Mouse (Mus musculus) ovary, adult 2 months (tissue): ENCODE results near the gene Cd8b1. TPM values are rescaled to one million over a fixed set of nuclear protein-coding genes. Genes with fewer than 3 reads are reported as not detected.

Experiments used
- polyA plus RNA-seq: library from polyadenylated mRNA; depleted of rRNA; stranded (reverse); fragments of >200 nt; gene quantifications from 2 replicates; pipeline ENCODE4 v1.2.3, GENCODE M21; 2012; rRNA removed

Cd8b1 gene
- 0.14 TPM in 1 of 2 replicates, not detected in the other for polyA plus RNA-seq

GRCm38 (mm10) chr6:71322491-71322921, at the start of gene Cd8b1:
TSS of gene Cd8b1 (plus strand) at chr6:71322788.

GRCm38 (mm10) chr6:71321826-71322283, 733 bp upstream of the Cd8b1 start, which contains the start of gene Smyd1:
TSS of gene Smyd1 (minus strand) at chr6:71322233.

GRCm38 (mm10) chr6:71373249-71373775, 50.7 kb downstream of the Cd8b1 start, which contains the start of gene Cd8a:
TSS of gene Cd8a (plus strand) at chr6:71373427.

Other genes with a start within 250 kb of the Cd8b1 start
- 11.6 and 14.1 TPM in 2 replicates for gene Thnsl2, start 178.3 kb upstream of the Cd8b1 start, polyA plus RNA-seq
- 0.45 TPM in 1 of 2 replicates, not detected in the other for gene Fabp1, start 123.0 kb upstream of the Cd8b1 start, polyA plus RNA-seq
- gene Krcc1, start 51.1 kb upstream of the Cd8b1 start, polyA plus RNA-seq: 5.4 and 6.8 TPM in 2 replicates
- 0.17 and 0.26 TPM in 2 replicates for gene Smyd1, start 555 bp upstream of the Cd8b1 start, polyA plus RNA-seq
- gene Cd8a, start 50.6 kb downstream of the Cd8b1 start, polyA plus RNA-seq: 0.06 and 0.10 TPM in 2 replicates
- gene Rmnd5a, start 117.8 kb downstream of the Cd8b1 start, polyA plus RNA-seq: 19.4 and 20.7 TPM in 2 replicates
- 31.2 and 49.0 TPM in 2 replicates for gene Rnf103, start 171.1 kb downstream of the Cd8b1 start, polyA plus RNA-seq
- 26.3 and 30.6 TPM in 2 replicates for gene Chmp3, start 221.0 kb downstream of the Cd8b1 start, polyA plus RNA-seq